Mouse (Mus musculus): ENCODE results near the gene Gng8. TPM values are rescaled to one million over a fixed set of nuclear protein-coding genes. Genes with fewer than 3 reads are reported as not detected.

Gene Gng8
- polyA plus RNA-seq, 1 experiment from 2014 or later: 0.78 TPM

DNA sequence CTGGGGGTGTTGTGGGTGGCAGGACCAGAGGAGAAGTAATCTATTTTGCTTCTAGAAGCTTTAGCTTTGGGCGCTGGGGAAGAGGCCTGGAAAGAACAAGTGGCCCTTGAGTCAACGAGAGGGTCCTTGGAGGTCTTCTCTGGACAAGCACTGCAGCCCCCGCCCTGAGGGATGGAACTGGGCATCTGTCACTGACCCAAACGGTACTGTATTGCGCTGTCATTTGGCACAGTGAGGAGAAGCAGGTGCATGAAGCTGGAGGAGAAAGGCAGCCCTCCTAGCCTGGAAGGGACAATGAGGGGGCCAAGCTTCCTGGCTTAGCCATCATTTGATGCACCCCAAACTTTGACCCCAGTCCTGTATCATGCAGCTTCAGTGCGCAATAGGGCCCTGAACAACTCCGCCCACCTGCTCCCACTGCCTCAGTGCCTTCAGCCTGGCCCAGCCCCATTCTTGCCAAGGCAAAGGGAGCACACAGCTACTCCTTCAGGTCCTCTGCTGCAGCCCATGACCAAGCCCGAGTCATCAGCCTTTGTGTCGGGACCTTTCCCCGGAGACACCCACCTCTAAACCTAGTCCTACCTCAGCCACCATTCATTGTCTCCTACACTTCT lies 30.9 kb downstream of the Gng8 start:
- no peaks in the 10 kb centered on the region for H3K27me3 ChIP-seq (ENCODE audit: control insufficient read depth, insufficient read depth, low read length)
- H3K4me1 ChIP-seq (replicated peaks; ENCODE audit: control insufficient read depth, insufficient read depth, low read length): peaks cover 43% of the 10 kb centered on the region
- H3K4me2 ChIP-seq (replicated peaks): peak overlapping the region; percentile 96
- H3K9me3 ChIP-seq (ENCODE audit: control insufficient read depth, low read length): no peaks in the 10 kb centered on the region
- H3K9ac ChIP-seq: peak overlapping the region; percentile 99
- no peak for ATAC-seq (ENCODE audit: low FRiP score)
- no peak for DNase-seq (ENCODE audit: low spot score)
- 32% methylated on average over 10 of the region's 10 CpGs for WGBS
- peak overlapping the region; percentile 91 for H3K4me3 ChIP-seq (replicated peaks; ENCODE audit: low read length)
- peaks cover 22% of the 10 kb centered on the region for H3K36me3 ChIP-seq (replicated peaks; ENCODE audit: control insufficient read depth, insufficient read depth)
- peak overlapping the region; percentile 95 for H3K27ac ChIP-seq

DNA sequence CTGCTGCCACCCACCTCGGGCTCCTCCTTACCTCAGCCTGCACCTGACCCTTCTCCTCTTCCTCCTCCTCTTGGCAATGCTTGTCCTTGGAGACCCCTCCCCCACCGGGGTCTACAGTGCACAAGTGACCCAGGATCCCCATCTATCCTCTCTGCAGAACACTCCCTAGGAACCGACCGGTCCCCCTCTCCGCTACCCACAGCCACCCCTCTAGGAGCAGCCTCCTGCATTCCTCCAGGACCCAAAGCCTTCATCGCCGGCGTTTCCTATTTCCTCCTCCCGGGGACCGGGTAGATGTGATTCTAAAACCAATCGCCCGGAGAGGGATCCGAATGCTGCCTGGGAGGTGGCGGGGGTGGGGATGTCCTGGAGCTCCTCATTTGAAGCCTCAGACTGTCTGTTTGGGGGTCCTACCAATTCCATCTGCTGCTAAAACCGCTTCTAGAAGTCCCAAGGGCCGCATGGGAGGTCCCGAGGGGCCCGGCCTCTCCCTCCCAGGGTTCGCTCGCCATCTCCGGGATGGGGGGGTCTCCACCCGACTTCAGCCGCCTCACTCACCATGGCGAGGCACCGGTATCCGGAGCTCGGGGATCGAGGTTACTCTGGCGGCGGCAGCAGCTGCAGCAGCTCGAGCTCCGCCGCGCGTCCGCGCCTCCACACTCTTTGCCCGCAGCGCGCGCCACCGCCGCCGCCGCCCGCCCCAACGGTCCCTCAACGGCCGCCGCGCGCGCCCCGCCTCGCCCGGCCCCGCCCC lies 31.9 kb downstream of the Gng8 start:
- peak overlapping the region; percentile 91 for H3K4me3 ChIP-seq (replicated peaks; ENCODE audit: low read length)
- no peaks in the 10 kb centered on the region for H3K9me3 ChIP-seq (ENCODE audit: control insufficient read depth, low read length)
- H3K36me3 ChIP-seq (replicated peaks; ENCODE audit: control insufficient read depth, insufficient read depth): peaks cover 12% of the 10 kb centered on the region
- peak overlapping the region; percentile 99 for H3K9ac ChIP-seq
- WGBS: under 1% methylated on average over 38 of the region's 57 CpGs
- DNase-seq (ENCODE audit: low spot score) (no peak), ATAC-seq (ENCODE audit: low FRiP score) (peak; percentile 2; the same call in 1 of the 2 replicates)
- no peaks in the 10 kb centered on the region for H3K27me3 ChIP-seq (ENCODE audit: control insufficient read depth, insufficient read depth, low read length)
- H3K4me2 ChIP-seq (replicated peaks): peak overlapping the region; percentile 96
- peaks cover 42% of the 10 kb centered on the region for H3K4me1 ChIP-seq (replicated peaks; ENCODE audit: control insufficient read depth, insufficient read depth, low read length)
- H3K27ac ChIP-seq: peak overlapping the region; percentile 95

DNA sequence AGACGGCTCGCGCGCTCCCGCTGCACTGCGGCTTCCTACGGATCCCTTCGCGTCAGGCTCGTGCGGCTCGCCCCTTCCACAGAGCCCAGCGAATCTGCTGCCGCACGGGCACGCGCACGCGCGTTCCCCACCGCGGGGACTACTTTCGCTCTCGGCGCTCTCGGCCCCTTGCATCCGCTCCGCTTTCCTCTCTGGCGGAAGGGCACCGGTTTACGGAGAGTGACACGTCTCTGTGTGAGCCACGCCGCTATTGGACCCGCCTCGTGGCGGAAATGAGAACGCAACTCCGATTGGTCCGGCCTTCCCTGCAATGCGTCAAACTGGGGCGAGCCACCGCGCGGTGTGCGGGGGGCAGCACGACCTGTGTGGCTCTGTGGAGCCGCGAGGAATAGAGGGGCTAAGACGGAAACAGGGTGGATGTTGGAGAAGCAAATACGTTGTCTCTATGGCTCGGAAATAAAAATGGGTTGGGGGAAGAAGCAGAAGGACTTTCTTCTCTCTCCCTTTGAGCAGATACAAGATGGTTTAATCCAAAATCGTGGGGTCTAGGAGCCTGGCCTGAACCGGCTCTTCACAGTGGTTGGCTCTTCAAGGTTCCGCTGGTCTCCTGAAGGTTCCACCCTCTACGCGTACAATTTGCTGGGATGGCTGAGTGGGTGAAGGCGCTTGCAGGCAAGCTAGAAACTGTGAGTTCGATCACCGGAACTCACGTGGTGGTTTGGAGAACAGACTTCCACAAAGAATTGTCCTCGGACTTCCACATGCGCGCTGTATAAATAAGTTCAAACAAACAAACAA lies 32.6 kb downstream of the Gng8 start, which contains the start of gene Calm3:
TSS of gene Calm3 (minus strand) at position 78 of the 798 bp plus-strand sequence.
- Histone ChIP-seq H3K4me1 (replicated peaks; ENCODE audit: control insufficient read depth, insufficient read depth, low read length) (peaks cover 34% of the 10 kb centered on the region), H3K9me3 (ENCODE audit: control insufficient read depth, low read length) (no peaks in the 10 kb centered on the region), H3K4me3 (replicated peaks; ENCODE audit: low read length) (peak within 1 kb of the TSS; percentile 91), H3K27ac (peak within 1 kb of the TSS; percentile 95), H3K4me2 (replicated peaks) (peak within 1 kb of the TSS; percentile 96), H3K36me3 (replicated peaks; ENCODE audit: control insufficient read depth, insufficient read depth) (peaks cover 4% of the 10 kb centered on the region), H3K27me3 (ENCODE audit: control insufficient read depth, insufficient read depth, low read length) (no peaks in the 10 kb centered on the region), H3K9ac (peak within 1 kb of the TSS; percentile 99)
- peak; percentile 100 for DNase-seq (ENCODE audit: low spot score)
- ATAC-seq (ENCODE audit: low FRiP score): peak; percentile 92
- WGBS: 2% methylated on average over 58 of the region's 64 CpGs

DNA sequence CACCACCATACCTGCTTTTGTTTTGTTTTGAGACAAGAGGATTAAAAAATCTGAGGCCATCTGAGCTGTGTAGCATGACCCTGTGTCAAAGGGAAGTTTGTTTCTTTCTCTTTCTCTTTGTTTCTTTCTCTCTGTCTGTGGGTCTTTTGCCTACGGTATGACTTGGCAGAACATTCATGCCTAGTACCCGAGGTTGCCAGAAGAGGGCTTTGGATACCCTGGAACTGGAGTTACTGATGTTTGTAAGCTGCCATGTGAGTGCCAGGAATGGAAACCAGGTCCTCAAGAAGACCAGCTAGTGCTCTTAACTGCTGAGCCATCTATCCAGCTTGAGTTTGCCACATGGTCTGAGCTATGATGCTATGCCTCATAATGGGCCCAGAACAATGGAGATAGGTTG lies 36.8 kb downstream of the Gng8 start:
- H3K9ac ChIP-seq: no peak overlapping the region
- 37% methylated on average over 2 of the region's 2 CpGs for whole genome bisulfite sequencing
- H3K27me3 ChIP-seq (ENCODE audit: control insufficient read depth, insufficient read depth, low read length): no peaks in the 10 kb centered on the region
- H3K4me3 ChIP-seq (replicated peaks; ENCODE audit: low read length): no peak overlapping the region
- no peaks in the 10 kb centered on the region for H3K9me3 ChIP-seq (ENCODE audit: control insufficient read depth, low read length)
- no peaks in the 10 kb centered on the region for H3K36me3 ChIP-seq (replicated peaks; ENCODE audit: control insufficient read depth, insufficient read depth)
- DNase-seq (ENCODE audit: low spot score) (no peak), ATAC-seq (ENCODE audit: low FRiP score) (no peak)
- H3K27ac ChIP-seq: no peak overlapping the region
- peaks cover 14% of the 10 kb centered on the region for H3K4me1 ChIP-seq (replicated peaks; ENCODE audit: control insufficient read depth, insufficient read depth, low read length)
- no peak overlapping the region for H3K4me2 ChIP-seq (replicated peaks)

DNA sequence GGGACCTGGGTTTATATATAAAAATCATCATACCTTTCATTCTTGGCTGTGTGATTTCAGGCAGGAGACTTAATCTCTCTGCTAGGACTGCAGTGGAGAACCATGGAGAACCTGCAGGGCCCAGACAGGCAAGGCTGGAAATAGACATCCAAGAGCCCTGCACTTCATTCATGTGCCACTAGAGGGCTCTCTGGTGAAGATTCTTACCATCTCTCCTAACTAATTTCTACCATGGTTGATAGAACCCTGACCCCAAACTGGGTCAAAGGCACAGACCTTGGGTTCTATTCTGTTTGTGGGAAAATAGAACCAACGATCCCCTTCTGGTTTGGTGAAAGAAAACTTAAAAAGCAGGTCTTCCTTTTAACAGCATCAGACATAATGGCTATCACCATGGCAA lies 39.3 kb downstream of the Gng8 start:
- Histone ChIP-seq H3K4me1 (replicated peaks; ENCODE audit: control insufficient read depth, insufficient read depth, low read length) (peaks cover 24% of the 10 kb centered on the region), H3K9me3 (ENCODE audit: control insufficient read depth, low read length) (no peaks in the 10 kb centered on the region), H3K9ac (no peak overlapping the region), H3K36me3 (replicated peaks; ENCODE audit: control insufficient read depth, insufficient read depth) (no peaks in the 10 kb centered on the region), H3K4me2 (replicated peaks) (no peak overlapping the region), H3K27ac (no peak overlapping the region; the same call in 1 of the 2 replicates), H3K4me3 (replicated peaks; ENCODE audit: low read length) (no peak overlapping the region), H3K27me3 (ENCODE audit: control insufficient read depth, insufficient read depth, low read length) (no peaks in the 10 kb centered on the region)
- DNase-seq (ENCODE audit: low spot score) (peak; percentile 88), ATAC-seq (ENCODE audit: low FRiP score) (no peak)
- 9% methylated on average over 1 of the region's 1 CpGs for WGBS

DNA sequence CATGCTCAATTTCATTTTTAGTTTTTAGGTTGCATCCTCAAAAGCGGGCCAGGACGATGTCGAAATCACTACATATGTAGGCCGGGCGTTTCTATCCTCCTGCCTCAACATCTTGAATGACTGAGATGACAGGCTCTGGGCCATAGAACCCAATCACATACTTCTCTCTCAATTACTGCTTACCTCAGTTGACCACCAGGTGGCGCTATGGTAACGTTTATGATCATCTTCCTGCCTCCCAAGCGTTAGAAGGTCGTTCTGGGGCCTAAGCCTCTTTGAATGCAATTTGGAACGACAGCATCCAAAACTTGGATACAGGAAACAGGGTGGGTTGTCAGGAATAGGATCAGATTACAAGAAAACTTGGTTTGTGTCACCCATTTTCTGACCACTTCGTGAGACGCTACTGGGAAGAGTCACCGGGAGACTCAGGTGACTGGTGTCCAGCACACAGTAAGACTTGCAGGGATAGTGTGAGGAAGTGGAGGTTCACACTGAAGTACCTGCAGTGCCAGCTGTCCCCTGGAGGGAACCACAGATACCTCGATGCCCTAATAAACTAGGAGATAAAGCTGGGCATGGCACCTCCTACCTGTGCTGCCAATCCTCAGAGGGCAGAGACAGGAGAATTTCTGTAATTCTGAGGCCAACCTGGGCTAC lies 40.5 kb downstream of the Gng8 start:
- H3K4me3 ChIP-seq (replicated peaks; ENCODE audit: low read length): no peak overlapping the region
- no peak overlapping the region for H3K4me2 ChIP-seq (replicated peaks)
- H3K27ac ChIP-seq: peak overlapping the region; percentile 79
- no peaks in the 10 kb centered on the region for H3K36me3 ChIP-seq (replicated peaks; ENCODE audit: control insufficient read depth, insufficient read depth)
- H3K9ac ChIP-seq: peak overlapping the region; percentile 26
- peaks cover 24% of the 10 kb centered on the region for H3K4me1 ChIP-seq (replicated peaks; ENCODE audit: control insufficient read depth, insufficient read depth, low read length)
- no peaks in the 10 kb centered on the region for H3K27me3 ChIP-seq (ENCODE audit: control insufficient read depth, insufficient read depth, low read length)
- H3K9me3 ChIP-seq (ENCODE audit: control insufficient read depth, low read length): no peaks in the 10 kb centered on the region
- 18% methylated on average over 14 of the region's 14 CpGs for WGBS
- DNase-seq (ENCODE audit: low spot score) (peak; percentile 97), ATAC-seq (ENCODE audit: low FRiP score) (peak; percentile 44; the same call in 1 of the 2 replicates)

DNA sequence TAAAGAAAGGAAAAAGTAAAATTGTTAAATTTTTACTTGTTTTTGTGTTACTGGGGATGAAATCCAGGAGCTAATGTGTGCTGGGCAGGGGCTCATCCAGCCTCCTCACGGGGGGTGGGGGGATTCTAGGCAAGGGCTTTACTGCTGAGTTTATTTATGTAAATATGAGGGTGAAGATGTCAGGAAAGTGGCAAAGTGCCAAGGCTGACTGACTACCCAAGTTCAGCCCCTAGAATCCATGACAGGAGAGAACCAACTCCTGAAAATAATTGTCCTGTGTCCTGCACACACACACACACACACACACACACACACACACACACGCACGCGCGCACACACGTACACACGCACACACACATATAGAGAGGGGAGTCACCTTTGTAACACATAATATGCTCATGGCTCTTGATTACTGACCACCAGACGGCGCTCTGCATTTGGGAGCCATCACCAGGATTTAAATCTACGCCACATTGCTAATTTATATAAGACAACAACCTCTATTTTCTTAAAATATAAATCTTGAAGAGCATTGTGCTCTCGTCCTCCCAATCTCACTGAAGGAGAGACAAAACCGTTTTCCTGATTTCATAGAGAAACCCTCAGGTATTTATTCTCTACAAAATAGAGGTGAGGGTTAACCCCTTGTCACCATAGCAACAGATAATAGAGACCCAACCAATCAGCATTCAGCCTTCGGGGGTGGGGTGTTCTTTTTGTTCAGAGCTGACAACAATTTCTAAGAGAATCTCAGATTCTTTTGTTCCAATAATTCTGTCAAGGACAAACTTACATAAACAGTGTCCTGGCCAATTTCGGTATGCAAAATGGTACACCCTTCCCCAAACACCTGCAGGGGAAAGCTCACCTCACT lies 41.4 kb downstream of the Gng8 start:
- Histone ChIP-seq H3K36me3 (replicated peaks; ENCODE audit: control insufficient read depth, insufficient read depth) (no peaks in the 10 kb centered on the region), H3K4me1 (replicated peaks; ENCODE audit: control insufficient read depth, insufficient read depth, low read length) (peaks cover 26% of the 10 kb centered on the region), H3K27me3 (ENCODE audit: control insufficient read depth, insufficient read depth, low read length) (no peaks in the 10 kb centered on the region), H3K4me3 (replicated peaks; ENCODE audit: low read length) (no peak overlapping the region), H3K9me3 (ENCODE audit: control insufficient read depth, low read length) (no peaks in the 10 kb centered on the region), H3K4me2 (replicated peaks) (peak overlapping the region; percentile 17), H3K9ac (peak overlapping the region; percentile 26), H3K27ac (peak overlapping the region; percentile 79)
- DNase-seq (ENCODE audit: low spot score) (peak; percentile 85), ATAC-seq (ENCODE audit: low FRiP score) (peak; percentile 74)
- WGBS: 31% methylated on average over 14 of the region's 14 CpGs

DNA sequence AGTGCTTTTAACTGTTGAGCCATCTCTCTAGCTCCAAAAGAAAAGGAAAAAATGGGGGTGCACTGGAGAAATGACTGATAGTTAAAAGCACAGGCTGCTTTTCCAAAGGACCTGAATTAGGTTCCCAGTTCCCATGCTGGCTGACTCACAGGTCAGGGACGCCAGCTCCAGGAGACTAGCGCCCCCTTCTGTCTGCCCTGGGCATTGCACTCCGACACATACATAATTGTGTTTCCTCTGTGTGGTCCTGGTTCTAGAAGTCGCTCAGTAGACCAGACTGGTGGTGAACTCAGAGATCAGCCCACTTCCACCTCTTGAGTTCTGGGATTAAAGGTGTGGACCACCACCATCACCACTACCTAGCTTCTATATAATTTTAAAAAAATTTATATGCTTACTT lies 45.7 kb downstream of the Gng8 start:
- peak overlapping the region; percentile 94; the same call in 1 of the 2 replicates for H3K27ac ChIP-seq
- H3K4me1 ChIP-seq (replicated peaks; ENCODE audit: control insufficient read depth, insufficient read depth, low read length): peaks cover 49% of the 10 kb centered on the region
- no peak overlapping the region for H3K9ac ChIP-seq
- H3K27me3 ChIP-seq (ENCODE audit: control insufficient read depth, insufficient read depth, low read length): no peaks in the 10 kb centered on the region
- H3K36me3 ChIP-seq (replicated peaks; ENCODE audit: control insufficient read depth, insufficient read depth): no peaks in the 10 kb centered on the region
- no peak overlapping the region for H3K4me2 ChIP-seq (replicated peaks)
- DNase-seq (ENCODE audit: low spot score): no peak
- no peak for ATAC-seq (ENCODE audit: low FRiP score)
- no peaks in the 10 kb centered on the region for H3K9me3 ChIP-seq (ENCODE audit: control insufficient read depth, low read length)
- 51% methylated on average over 4 of the region's 4 CpGs for WGBS
- no peak overlapping the region for H3K4me3 ChIP-seq (replicated peaks; ENCODE audit: low read length)

All from hindbrain, embryonic 14.5 days (tissue).